Mouse (Mus musculus): Measurements from ENCODE around the gene Rimklb.
"Not testable (repeated sequence)": the region's sequence is repeated elsewhere in the genome, so short reads cannot be mapped to it uniquely, and the experiment has no call there.

Gene Rimklb

DNA sequence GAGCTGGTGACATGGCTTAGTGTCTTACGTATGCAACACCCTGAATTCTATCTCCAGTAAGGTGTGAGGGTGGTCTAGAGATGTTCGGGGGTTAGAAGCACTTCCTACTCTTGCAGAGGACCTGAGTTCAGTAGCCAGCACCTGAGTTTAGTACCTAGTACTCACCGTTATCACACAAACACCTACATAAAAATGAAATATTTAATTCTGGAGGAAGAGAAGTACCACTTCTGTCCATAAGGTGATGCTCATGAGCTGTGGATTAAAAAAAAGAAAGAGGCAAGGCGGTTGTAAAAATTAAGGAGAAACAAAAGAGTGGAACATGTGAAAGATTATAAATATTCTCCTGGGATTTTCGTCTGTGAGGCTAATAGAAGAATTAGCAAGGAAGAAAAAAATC, 2.1 kb downstream of the Rimklb start:
- in situ Hi-C loops (cut with MseI, MboI) = loop anchor here in 1 of 2 experiments (10.0 kb wide), 1 partner anchor 68 kb away; no protein-coding TSS in a partner anchor

DNA sequence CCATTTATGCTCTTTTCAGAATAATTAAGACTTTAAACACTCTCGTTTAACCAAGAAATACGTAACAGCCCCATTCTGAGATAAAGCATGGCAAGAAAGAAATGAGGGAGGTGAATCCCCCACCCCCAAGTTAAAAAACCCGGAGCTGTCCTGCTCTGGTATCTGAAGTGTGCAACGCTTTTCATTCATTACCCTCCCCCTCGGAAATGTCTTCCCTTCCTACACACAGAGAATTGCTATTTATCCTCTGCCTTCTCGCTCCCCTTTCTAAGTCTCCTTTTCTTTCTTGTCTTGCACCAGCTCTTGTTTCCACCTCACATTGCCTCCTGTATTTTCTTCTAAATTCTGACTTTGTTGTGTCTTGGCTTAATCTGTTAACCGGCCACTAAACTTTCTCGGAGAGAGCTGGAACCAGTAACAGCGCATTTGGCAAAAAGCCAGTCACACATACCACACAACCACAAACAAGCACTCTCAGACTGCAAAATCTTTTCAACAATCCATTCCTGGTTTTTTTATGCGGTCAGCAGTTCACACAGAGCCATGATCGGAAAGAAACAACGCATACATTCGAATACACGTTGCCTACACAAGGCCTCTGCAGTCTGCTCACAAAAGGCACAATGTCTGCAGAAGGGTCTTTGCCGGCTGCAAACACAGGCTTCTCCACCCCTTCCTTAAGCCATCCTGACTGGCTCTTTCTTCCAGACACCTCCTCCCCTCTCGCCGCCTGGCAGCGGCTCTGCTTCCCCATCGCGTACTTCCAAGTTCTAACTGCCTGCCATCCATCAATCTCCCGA, 3.3 kb downstream of the Rimklb start:
- in situ Hi-C loops (cut with MseI, MboI) = loop anchor here in 1 of 2 experiments (10.0 kb wide), 1 partner anchor 70 kb away; no protein-coding TSS in a partner anchor

DNA sequence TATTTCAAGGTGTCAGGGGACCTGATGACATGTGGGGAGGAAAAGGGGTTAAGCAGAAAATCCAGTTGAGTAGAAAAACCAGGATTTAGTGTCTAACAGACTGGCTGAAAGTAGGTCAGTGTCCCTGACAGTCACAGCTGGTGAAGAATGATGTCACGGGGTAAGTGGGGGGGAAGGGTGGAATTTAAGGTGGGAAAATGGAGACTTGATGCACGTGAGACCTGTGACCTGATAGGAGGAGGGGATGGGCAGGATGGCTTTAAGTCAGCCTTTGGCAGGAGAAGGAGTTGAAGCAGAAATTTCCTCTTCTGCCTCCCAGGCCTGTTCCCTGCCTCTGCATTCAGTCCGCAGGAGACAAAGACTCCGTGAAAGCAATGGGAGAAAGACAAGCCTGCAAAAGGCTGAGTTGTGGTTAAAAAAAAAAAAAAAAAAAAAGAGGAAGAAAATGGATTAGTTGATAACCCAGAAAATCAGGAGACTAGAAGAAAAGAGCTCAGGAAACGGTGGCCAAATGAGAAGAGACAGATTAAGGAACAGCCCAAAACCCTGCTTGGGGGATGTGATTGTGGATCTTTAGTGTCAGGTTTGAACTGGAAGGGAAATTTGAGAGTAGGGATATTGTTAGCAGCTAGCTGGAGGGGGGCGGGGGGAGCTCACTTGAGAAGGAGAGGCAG, 4.6 kb downstream of the Rimklb start:
- in situ Hi-C loops (cut with MseI, MboI) = loop anchor here in 1 of 2 experiments (10.0 kb wide), 1 partner anchor 71 kb away; no protein-coding TSS in a partner anchor

DNA sequence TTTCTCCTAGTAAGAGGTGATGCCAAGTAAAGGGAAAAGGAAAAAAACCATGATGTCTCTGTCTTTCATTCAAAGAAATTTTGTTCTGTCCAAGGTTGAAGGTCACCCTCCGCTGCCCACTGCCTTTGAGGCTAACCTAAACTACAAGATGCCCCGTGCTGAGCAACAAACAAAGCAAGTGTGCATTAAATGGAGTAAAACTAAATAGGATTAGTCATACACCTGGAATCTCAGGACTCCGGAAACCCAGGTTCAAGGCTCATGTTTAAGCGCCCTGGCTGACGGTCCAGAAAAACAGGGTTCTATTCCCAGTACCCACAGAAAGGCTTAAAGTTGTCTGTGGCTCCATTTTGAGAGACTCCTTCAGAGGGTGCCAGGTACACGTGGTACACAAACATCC, 6.1 kb downstream of the Rimklb start:
- in situ Hi-C loops (cut with MseI, MboI) = loop anchor here in 1 of 2 experiments (10.0 kb wide), 1 partner anchor 72 kb away; no protein-coding TSS in a partner anchor

DNA sequence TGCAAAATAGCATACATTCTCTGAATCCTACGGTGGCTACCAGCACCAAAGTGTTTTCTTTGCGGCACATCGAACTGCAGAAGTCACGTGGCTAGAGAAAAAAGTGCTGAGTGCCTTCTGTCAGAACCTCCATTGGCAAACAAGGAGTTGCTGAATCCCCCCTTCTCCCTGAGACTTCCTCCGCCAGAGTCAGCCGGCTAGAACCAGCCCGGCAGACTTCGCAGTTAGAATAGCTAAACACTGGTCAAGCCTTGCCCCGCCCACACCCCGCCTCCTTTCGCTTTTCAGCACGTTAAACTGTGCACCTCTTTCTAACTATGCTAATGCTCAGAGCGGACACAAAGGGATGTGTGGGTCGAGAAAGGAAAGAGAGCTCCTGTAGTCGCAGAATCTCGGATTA, 7.0 kb downstream of the Rimklb start:
- in situ Hi-C loops (cut with MseI, MboI) = loop anchor here in 1 of 2 experiments (10.0 kb wide), 1 partner anchor 73 kb away; no protein-coding TSS in a partner anchor

DNA sequence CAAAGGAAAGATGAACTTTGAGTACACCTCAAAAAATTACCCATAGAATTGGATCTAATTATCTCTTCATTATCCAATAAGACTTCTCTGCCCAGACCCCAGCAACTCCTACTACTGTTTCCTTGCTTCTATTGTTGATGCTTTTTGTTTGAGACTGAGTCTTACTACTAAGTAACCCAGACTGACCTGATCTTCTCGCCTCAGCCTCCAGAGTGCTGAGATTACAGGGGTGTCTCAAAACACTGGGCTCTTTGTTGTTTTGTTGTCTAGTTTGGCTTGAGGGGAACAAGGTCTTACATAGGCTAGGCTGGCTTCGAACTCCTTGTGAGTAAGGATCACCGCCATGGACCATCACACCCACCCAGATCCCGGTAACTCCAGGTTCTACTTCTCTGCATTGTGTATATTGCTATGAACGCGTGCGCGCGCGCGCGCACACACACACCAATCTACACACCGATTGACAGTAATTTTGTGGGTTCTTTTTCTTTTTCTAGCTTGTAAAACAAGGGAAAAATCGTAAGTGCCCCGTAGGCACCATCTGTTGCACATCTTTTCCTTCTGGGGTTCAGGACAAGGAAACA, 7.5 kb downstream of the Rimklb start:
- in situ Hi-C loops (cut with MseI, MboI) = loop anchor here in 1 of 2 experiments (10.0 kb wide), 1 partner anchor 74 kb away; no protein-coding TSS in a partner anchor

DNA sequence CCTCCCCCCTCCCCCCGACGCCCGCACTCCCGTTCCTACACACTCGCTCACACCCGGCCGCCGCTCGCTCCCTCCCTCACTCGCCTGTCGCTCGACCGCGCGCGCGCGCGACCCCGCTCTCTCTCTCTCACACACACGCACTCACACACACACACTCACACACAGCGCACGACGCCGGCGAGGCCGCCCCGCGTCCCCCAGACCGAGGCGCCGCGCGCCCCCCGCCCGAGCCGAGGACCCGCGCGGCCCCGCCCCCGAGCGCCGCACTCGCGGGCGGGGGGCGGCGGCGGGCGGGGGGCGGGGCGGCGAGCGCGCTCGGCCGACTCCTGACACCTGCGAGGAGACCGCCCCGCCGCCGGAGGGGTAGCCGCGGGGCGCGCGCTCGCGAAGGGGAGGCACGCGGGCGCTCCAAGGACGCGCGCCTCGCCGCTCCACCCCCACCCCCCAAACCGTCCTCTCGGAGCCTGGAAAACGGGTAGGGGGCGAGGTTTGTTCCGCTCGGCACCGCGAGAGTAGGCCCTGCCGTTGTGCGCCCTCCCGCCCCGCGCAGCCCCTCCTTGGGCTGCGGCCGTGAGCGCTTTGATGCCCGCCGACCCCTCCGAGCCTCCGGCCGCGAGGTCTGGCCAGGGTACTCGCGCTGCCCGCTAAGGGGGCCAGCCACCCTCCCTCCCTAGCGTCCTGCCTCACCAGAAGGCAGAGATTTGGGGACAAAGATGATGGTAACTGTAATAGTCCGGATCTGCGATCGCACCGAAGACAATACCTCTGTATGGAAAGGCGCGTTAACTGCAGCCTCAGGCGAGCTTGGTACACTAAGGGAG, 12.1 kb downstream of the Rimklb start:
- in situ Hi-C loops (cut with MseI, MboI) = no loop called here

DNA sequence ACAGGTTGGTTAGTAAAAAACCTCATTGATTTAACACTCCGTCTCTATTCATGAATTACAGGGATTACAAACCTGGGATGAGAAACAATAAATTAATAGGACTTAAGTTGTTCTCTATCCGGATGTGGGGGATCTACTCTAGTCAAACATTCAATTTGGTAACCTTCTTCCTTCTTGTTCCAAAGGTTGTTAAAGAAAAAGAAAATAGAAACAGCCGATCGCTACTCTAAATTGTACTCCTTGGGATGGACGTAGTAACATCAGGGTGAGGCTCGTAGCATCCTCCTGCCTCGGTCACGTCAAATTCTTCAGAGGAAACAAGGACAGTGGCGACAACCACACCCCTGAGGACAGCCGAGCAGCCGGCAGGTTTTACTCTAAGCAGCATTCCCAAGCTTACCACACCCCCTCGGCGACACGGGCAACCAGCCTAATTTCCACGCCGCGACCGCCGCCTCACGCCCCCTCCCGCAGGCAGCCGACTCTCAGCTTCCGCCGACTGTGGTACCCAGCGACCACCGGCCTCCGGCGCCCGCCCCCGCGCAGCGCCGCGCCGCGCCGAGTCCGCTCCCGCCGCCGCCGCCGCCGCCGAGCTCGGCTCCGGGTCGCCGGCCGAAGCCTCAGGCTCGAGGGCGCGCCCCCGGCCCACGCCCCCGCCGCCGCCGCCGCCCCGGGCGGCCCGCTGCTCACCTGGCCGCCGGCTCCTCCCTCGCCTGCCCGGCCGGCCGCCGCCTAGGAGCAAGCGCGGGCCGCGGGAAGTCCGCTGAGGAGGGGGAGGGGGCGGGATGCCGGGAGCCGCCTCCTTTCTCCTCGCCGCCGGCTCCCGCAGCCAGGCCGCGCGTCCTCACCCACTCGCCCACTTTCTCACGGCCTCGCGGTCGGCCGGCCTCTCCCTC, 12.9 kb downstream of the Rimklb start:
- in situ Hi-C loops (cut with MseI, MboI) = no loop called here

DNA sequence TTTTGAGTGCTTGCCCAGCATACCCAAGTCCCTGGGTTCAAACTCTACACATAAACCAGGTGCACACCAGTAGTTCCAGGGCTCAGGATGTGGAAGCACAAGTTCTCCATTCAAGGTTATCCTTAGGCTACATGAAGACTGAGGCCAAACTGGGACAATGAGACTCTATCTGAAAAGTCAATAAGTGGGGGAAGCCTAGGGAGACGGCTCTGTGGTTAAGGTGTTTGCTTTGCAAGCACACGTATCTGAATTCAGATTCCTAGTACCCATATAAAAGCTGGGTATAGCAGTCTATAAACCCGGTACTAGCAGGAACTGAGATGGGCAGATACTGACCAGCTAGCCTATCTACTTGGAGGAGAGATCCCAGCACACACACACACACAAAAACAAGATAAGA, 20.5 kb downstream of the Rimklb start:
- in situ Hi-C loops (cut with MseI, MboI) = no loop called here

DNA sequence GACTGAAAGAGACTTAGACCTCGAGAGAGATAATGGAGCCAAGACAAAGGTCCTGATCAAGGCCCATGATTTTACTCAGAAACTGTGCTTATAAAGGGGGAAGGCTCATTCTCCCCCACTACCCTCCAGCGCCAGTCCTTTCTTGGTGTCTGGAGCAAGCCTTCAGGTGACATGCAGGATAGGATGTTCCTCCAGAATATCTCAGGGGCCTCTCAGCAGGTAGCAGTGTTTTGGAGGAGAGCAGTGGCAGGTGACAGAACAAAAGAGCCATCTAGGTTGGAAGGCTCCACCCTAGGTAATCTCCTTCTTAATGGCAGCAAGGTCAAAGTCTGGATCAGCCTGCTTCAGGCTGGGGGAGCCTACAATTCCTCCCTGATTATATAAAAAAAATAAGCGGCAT, 27.1 kb downstream of the Rimklb start:
- in situ Hi-C loops (cut with MseI, MboI) = not testable (repeated sequence)

DNA sequence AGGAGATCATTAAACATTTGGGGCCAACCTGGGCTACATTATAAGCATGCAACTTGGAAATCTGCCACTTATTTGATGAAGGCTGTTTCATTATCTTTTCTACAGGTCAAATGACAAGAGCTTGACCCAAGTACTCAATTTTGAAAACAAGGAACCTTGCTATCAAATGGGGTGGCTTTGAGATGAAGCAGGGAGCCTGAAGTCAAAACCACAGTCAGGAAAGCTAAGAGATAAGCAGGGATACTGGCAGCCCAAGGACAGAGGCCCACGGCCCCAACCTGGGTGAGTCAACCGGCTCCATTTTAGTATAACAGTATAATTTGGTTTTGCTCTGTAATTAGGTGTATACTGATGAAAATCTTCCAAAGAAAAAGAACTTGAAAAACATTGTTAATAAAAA, 28.3 kb downstream of the Rimklb start:
- in situ Hi-C loops (cut with MseI, MboI) = no loop called here

DNA sequence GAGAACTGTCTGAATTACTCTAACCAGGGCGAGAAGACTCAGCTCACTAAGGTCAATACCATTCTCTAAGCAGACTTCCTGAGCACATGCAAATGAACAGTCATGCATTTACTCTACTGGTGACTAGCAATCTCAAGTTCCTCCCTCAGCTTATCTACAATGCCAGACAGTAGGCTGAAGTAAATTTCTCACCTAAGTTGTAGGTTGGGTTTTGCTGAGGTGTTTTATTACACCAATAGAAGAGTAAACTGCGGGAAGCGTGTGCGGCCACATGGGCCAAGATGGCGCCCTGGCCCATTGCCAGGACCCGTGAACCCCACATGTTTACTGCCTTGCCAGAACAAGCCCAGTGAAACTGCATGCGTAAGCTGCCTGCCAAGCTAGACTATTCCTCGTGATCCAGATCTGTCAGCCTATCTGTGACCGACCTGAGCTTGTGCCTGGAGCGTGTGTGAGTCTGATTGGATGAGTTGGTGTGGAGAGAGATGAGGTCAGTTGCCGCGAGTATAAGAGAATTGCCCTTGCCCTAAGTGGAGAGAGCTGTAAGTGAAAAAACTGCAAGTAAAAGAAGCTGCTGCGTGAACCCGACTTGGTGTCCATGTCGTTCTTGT, 29.4 kb downstream of the Rimklb start:
- in situ Hi-C loops (cut with MseI, MboI) = no loop called here

DNA sequence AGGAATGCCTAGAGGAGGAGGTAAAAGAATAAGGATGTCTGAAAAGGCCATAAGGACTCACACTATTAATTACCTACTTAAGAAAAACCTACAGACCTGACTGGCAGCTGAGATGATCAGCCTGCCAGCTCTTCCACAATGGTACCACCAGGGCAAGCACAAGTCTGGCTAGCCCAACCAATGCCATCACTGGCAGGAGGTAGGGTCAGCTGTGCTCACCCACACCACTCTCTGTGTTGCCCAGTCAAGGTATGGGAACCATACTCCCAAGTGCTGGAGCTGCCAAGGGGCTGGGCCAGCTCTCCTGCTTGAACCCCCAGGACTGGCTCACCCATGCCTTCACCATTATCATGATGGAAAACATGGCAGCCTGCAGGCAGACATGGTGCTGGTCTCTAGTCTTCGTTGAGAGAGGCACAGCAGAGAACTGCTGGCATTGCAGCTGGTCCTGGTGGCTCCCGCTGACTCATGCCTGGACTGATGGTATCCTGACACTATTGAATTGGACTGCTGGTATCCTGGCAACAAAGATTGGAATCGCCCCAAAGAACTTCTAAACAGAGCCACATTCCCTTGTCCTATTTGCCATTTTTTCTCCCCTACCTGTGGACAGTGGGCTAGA, 32.4 kb downstream of the Rimklb start:
- in situ Hi-C loops (cut with MseI, MboI) = no loop called here

DNA sequence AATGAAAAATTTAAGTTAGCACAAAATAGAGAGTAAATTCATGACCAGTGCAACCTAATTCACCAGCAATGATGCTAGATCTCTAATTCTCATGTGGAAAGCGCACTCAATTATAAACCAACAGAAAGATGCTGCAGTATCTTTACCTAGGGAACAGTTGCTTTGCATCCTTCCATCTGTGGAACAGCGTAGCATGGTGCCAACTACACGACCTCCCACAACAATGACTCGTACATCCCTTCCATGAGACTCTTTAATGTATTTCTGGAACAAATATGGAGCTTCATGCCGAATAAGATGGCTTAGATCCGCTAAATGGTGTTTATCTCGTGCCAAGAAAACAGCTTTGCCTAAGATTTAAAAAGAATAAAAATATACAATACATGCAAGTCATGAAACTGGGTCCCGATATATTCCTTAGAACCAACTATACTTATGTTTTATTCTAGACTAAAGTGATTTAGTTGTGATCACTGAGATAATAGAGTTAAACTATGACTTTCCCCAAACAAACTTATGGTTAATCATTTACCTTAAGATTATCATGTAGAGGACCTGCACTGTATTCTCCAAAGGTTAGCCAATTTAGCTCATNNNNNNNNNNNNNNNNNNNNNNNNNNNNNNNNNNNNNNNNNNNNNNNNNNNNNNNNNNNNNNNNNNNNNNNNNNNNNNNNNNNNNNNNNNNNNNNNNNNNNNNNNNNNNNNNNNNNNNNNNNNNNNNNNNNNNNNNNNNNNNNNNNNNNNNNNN, 39.4 kb downstream of the Rimklb start:
- in situ Hi-C loops (cut with MseI, MboI) = no loop called here

DNA sequence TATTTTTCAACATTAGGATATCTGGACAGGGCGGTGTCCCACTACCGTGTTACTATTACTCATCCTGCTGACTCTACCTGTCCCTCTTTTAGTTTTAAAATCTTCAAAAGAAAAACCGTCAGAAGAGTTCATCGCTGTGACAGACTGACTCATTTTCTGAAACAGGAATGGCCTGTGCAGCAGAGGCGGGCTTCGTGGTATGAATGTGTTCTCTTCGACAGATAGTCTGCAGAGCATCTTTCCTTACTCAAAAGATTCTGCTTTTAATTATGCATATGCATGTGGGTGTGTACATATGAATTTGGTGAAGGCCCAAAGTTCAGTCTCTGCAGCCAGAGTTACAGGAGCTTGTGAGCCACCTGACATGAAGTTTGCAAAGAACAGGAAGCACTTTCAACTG, 50.7 kb downstream of the Rimklb start:
- in situ Hi-C loops (cut with MseI, MboI) = loop anchor here in 1 of 2 experiments (25.0 kb wide), 1 partner anchor 336 kb away; no protein-coding TSS in a partner anchor

DNA sequence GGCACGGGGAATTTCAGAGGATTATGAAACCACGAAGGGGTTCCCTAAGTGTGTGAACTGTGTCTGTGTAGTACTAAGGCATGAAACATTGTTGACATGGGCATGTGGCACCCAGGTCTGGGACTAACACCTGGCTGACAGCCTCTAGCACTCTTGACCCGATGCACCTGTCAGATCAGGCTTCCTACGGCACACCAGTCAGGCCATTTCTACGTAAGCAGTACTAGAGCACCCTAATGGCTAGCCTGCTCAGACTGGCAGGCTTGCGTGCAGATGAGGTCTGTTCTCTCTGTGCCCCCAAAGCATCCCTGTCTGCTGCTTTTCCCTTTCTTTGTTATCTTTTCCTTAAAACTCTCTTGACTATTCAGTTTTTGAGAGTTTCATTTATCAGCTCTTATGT, 53.3 kb downstream of the Rimklb start:
- in situ Hi-C loops (cut with MseI, MboI) = loop anchor here in 1 of 2 experiments (25.0 kb wide), 1 partner anchor 333 kb away; no protein-coding TSS in a partner anchor

DNA sequence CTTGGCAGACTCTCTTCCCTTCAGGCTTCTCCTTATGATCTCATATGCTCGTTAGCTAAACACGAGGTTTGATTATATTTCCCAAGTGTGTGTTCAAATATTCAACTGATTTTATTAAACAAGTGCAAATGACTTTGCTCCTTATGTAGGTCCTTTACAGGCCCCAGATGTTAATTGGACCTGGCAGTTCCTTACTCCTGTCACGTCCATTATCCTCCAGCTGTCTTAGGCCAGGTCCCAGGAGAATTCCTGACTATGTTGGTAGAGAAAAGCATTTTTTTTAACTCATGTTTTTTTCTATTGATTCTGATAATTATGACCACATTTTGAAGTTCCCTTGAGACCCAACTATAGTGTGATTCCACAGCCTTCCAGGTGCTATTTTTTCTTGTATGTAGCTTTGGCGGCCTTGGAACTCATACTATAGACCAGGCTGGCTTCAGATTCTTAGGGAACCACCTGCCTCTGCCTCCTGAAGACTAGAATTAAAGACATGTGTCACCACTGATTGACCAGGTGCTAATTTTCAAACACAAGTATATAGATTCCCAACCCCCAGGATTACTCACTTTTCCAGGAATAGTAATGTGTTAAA, 57.8 kb downstream of the Rimklb start:
- in situ Hi-C loops (cut with MseI, MboI) = loop anchor here in 1 of 2 experiments (25.0 kb wide), 1 partner anchor 328 kb away; no protein-coding TSS in a partner anchor

DNA sequence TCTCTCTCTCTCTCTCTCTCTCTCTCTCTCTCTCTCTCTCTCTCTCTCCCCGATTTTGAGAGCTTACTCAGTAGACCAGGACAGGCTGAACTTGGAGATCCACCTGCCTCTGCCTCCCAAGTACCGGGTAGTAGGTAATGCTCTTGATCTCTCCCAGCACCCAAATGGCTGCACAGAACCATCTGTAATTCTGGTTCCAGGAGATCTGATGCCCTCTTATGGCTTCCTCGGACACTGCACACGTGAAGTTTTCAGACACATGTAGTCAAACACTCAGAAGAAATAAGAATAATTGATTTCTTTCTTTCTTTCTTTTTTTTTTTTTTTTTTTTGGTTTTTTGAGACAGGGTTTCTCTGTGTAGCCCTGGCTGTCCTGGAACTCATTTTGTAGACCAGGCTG, 59.3 kb downstream of the Rimklb start:
- in situ Hi-C loops (cut with MseI, MboI) = loop anchor here in 1 of 2 experiments (25.0 kb wide), 1 partner anchor 327 kb away; no protein-coding TSS in a partner anchor
